Mouse (Mus musculus) kidney, adult 2 months (tissue): ENCODE results near the gene Ccdc120.

ENCODE experiments used
- CTCF ChIP-seq: fragments of 200-500 bp; conservative IDR thresholded peaks from 2 replicates; pipeline ENCODE4 v1.5.1; 2011; ENCODE audit warnings: low read depth, mild to moderate bottlenecking, control low read depth, low read length, moderate library complexity, mixed read lengths; ENCODE audit not compliant: insufficient read depth, insufficient read length
- POLR2A ChIP-seq: fragments of 200-500 bp; IDR thresholded peaks from one replicate; pipeline ENCODE4 v1.6.1; 2011; ENCODE audit warnings: low read depth, low read length, control low read depth

DNA sequence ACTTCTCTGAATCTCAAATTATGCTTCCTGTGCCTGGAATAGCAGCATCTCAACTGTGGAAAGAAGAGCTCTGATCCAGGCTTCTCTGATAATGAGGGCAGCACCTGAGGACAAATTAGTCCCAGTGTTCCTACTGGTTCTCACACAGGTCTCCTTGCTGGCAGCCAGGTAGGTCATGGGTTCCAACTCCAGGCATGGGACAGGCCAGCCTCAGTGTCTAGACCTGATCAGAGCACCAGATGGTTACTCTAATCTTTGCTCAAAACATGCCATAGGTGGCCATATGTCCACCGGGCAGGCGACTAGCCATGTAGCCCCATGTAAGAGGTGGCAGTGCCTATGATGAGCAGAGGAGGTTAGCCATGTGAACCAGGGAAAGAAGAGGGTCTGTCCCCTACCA, 62.4 kb downstream of the Ccdc120 start:
- TF ChIP-seq CTCF (no peak), POLR2A (no peak)
